Mouse (Mus musculus) myocyte (in vitro differentiated cells): ENCODE results near the gene Tmem236. TPM values are rescaled to one million over a fixed set of nuclear protein-coding genes. Genes with fewer than 3 reads are reported as not detected.

ENCODE experiments used
- H3K27me3 ChIP-seq: one replicate; pipeline ENCODE4 v1.6.1; 2011; ENCODE audit not compliant: control insufficient read depth, insufficient read depth, insufficient read length
- H3K36me3 ChIP-seq: one replicate; pipeline ENCODE4 v1.6.1; 2011; ENCODE audit not compliant: control insufficient read depth, insufficient read depth
- H3K4me2 ChIP-seq: one replicate; pipeline ENCODE4 v1.6.1; 2011; ENCODE audit warnings: low read depth, control low read depth
- H3K4me3 ChIP-seq: one replicate; pipeline ENCODE4 v1.5.1; 2011; ENCODE audit warnings: mild to moderate bottlenecking, control low read depth, moderate library complexity
- H3K79me2 ChIP-seq: one replicate; pipeline ENCODE4 v1.6.1; 2011; ENCODE audit not compliant: control insufficient read depth, insufficient read depth
- H3ac ChIP-seq: one replicate; pipeline ENCODE4 v1.6.1; 2011; ENCODE audit not compliant: control insufficient read depth, insufficient read length
- CEBPB ChIP-seq: IDR thresholded peaks from 2 replicates; pipeline ENCODE4 v1.6.1; 2011; ENCODE audit warnings: mild to moderate bottlenecking, moderate library complexity; ENCODE audit not compliant: poor library complexity, insufficient read depth, severe bottlenecking
- E2F4 ChIP-seq: IDR thresholded peaks from one replicate; pipeline ENCODE4 v1.6.1; 2011; ENCODE audit warnings: mild to moderate bottlenecking, control low read depth, moderate library complexity; ENCODE audit not compliant: insufficient read depth
- MAX ChIP-seq: IDR thresholded peaks from one replicate; pipeline ENCODE4 v1.6.1; 2011; ENCODE audit warnings: low read depth, mild to moderate bottlenecking, control low read depth
- MYOD1 ChIP-seq, 3 experiments: IDR thresholded peaks; one replicate each; pipeline ENCODE4 v1.6.1; 2011; ENCODE audit warnings: control low read depth in 2 of 3, low read depth in 2 of 3, mild to moderate bottlenecking in 2 of 3, moderate library complexity in 1 of 3; ENCODE audit not compliant: insufficient read length in 2 of 3, control insufficient read depth in 1 of 3
- MYOG ChIP-seq, 3 experiments: IDR thresholded peaks; one replicate each; pipeline ENCODE4 v1.6.1; 2011; ENCODE audit warnings: control low read depth in 2 of 3, low read depth in 2 of 3, mild to moderate bottlenecking in 2 of 3; ENCODE audit not compliant: insufficient read length in 2 of 3, control insufficient read depth in 1 of 3, insufficient read depth in 1 of 3
- POLR2A ChIP-seq: IDR thresholded peaks from one replicate; pipeline ENCODE4 v1.6.1; 2011; ENCODE audit warnings: low read depth, mild to moderate bottlenecking, control low read depth, moderate library complexity; ENCODE audit not compliant: insufficient read length
- POLR2AphosphoS2 ChIP-seq: IDR thresholded peaks from one replicate; pipeline ENCODE4 v1.6.1; 2011; ENCODE audit warnings: low read depth, control low read depth; ENCODE audit not compliant: insufficient read length
- REST ChIP-seq: IDR thresholded peaks from one replicate; pipeline ENCODE4 v1.6.1; 2011; ENCODE audit warnings: mild to moderate bottlenecking, control low read depth, moderate library complexity; ENCODE audit not compliant: insufficient read depth, insufficient read length
- SRF ChIP-seq: IDR thresholded peaks from one replicate; pipeline ENCODE4 v1.6.1; 2011; ENCODE audit warnings: low read depth; ENCODE audit not compliant: control insufficient read depth, insufficient read length
- TCF12 ChIP-seq: IDR thresholded peaks from one replicate; pipeline ENCODE4 v1.6.1; 2011; ENCODE audit warnings: mild to moderate bottlenecking, control low read depth; ENCODE audit not compliant: poor library complexity, insufficient read depth, severe bottlenecking
- TCF3 ChIP-seq: IDR thresholded peaks from one replicate; pipeline ENCODE4 v1.6.1; 2011; ENCODE audit warnings: low read depth, control low read depth; ENCODE audit not compliant: insufficient read length
- USF1 ChIP-seq: IDR thresholded peaks from one replicate; pipeline ENCODE4 v1.6.1; 2011; ENCODE audit warnings: low read depth, mild to moderate bottlenecking, control low read depth, moderate library complexity
- polyA plus RNA-seq: library from polyadenylated mRNA; unstranded; fragments of >200 nt; fragmentation: generic; extraction: Trizol; gene quantifications from one replicate; pipeline ENCODE4 v1.2.1, GENCODE M21; 2012; ENCODE audit warnings: missing spikeins

Tmem236 gene
- polyA plus RNA-seq, 1 experiment = 0.08 TPM

- Histone ChIP-seq H3K27me3 (no peaks in the 10 kb centered on the region), H3ac (no peak overlapping the region), H3K4me3 (no peak overlapping the region), H3K36me3 (no peaks in the 10 kb centered on the region), H3K4me2 (peak overlapping the region; percentile 20), H3K79me2 (no peaks in the 10 kb centered on the region)
- TF ChIP-seq TCF12 (no peak), SRF (no peak), REST (no peak), POLR2A (no peak), POLR2AphosphoS2 (no peak), E2F4 (no peak), USF1 (no peak), CEBPB (no peak), TCF3 (no peak), MYOG (IDR thresholded peaks at IDR 0.05; ENCODE audit: control insufficient read depth in 1 of 3, insufficient read depth in 1 of 3, insufficient read length in 2 of 3, low read depth in 2 of 3) (no peak), MYOD1 (IDR thresholded peaks at IDR 0.05; ENCODE audit: control insufficient read depth in 1 of 3, insufficient read length in 2 of 3, low read depth in 2 of 3) (no peak), MAX (no peak)
Observed at GRCm38 (mm10) chr2:14165066-14165465, 9.3 kb upstream of the Tmem236 start.

- Histone ChIP-seq H3K79me2 (no peaks in the 10 kb centered on the region), H3K4me2 (no peak overlapping the region), H3ac (no peak overlapping the region), H3K27me3 (no peaks in the 10 kb centered on the region), H3K36me3 (no peaks in the 10 kb centered on the region), H3K4me3 (no peak overlapping the region)
- TF ChIP-seq MYOD1 (IDR thresholded peaks at IDR 0.05; ENCODE audit: control insufficient read depth in 1 of 3, insufficient read length in 2 of 3, low read depth in 2 of 3) = no peak
Observed at GRCm38 (mm10) chr2:14165618-14166344, 8.5 kb upstream of the Tmem236 start.

- TF ChIP-seq POLR2A (no peak), TCF12 (no peak), REST (no peak), MYOD1 (IDR thresholded peaks at IDR 0.05; ENCODE audit: control insufficient read depth in 1 of 3, insufficient read length in 2 of 3, low read depth in 2 of 3) (no peak), MAX (no peak), E2F4 (no peak)
- Histone ChIP-seq H3K27me3 (no peaks in the 10 kb centered on the region), H3K4me3 (no peak overlapping the region), H3K36me3 (no peaks in the 10 kb centered on the region), H3K79me2 (no peaks in the 10 kb centered on the region), H3ac (no peak overlapping the region), H3K4me2 (no peak overlapping the region)
Observed at GRCm38 (mm10) chr2:14167721-14168120, 6.6 kb upstream of the Tmem236 start.

GRCm38 (mm10) chr2:14176460-14177193 is 2.3 kb downstream of the Tmem236 start:
- Histone ChIP-seq H3K4me2 (no peak overlapping the region), H3K36me3 (no peaks in the 10 kb centered on the region), H3ac (no peak overlapping the region), H3K4me3 (no peak overlapping the region), H3K79me2 (no peaks in the 10 kb centered on the region), H3K27me3 (no peaks in the 10 kb centered on the region)
- TF ChIP-seq REST = no peak
- TF ChIP-seq POLR2AphosphoS2 = no peak
- TF ChIP-seq E2F4 = no peak
- TF ChIP-seq TCF12 = no peak
- TF ChIP-seq MYOG (IDR thresholded peaks at IDR 0.05; ENCODE audit: control insufficient read depth in 1 of 3, insufficient read depth in 1 of 3, insufficient read length in 2 of 3, low read depth in 2 of 3) = no peak
- no peak for TF ChIP-seq MAX
- TF ChIP-seq USF1 = no peak
- no peak for TF ChIP-seq SRF
- no peak for TF ChIP-seq MYOD1 (IDR thresholded peaks at IDR 0.05; ENCODE audit: control insufficient read depth in 1 of 3, insufficient read length in 2 of 3, low read depth in 2 of 3)
- TF ChIP-seq TCF3 = no peak
- no peak for TF ChIP-seq CEBPB
- no peak for TF ChIP-seq POLR2A

- H3K27me3 ChIP-seq = no peaks in the 10 kb centered on the region
- no peaks in the 10 kb centered on the region for H3K36me3 ChIP-seq
- TF ChIP-seq TCF12 (no peak), TCF3 (no peak), MYOD1 (IDR thresholded peaks at IDR 0.05; ENCODE audit: control insufficient read depth in 1 of 3, insufficient read length in 2 of 3, low read depth in 2 of 3) (no peak), REST (no peak), USF1 (no peak), SRF (no peak), MAX (no peak), POLR2A (no peak), CEBPB (no peak), POLR2AphosphoS2 (no peak), MYOG (IDR thresholded peaks at IDR 0.05; ENCODE audit: control insufficient read depth in 1 of 3, insufficient read depth in 1 of 3, insufficient read length in 2 of 3, low read depth in 2 of 3) (no peak)
- H3K4me3 ChIP-seq = no peak overlapping the region
- no peaks in the 10 kb centered on the region for H3K79me2 ChIP-seq
- H3K4me2 ChIP-seq = no peak overlapping the region
- H3ac ChIP-seq = no peak overlapping the region
Observed at GRCm38 (mm10) chr2:14184375-14184774, 10.1 kb downstream of the Tmem236 start.
